Mouse (Mus musculus) hindbrain, embryonic 14.5 days (tissue): Measurements from ENCODE around the gene Adamts2. TPM values are rescaled to one million over a fixed set of nuclear protein-coding genes. Genes with fewer than 3 reads are reported as not detected.
A peak's percentile ranks its signal among the peaks of the same experiment; 100 is the strongest.

Experiments
- ATAC-seq: fragments of 200-750 bp; cut with Nextera tagmentation; 2 replicates; pipeline ENCODE4 v1.8.0; 2017; ENCODE audit warnings: moderate number of reproducible peaks, mild to moderate bottlenecking, moderate TSS enrichment, moderate library complexity; ENCODE audit not compliant: low FRiP score
- DNase-seq: peaks from one replicate; pipeline ENCODE4 v3.0.0-alpha.2; 2015; ENCODE audit warnings: low spot score
- H3K27ac ChIP-seq: fragments of 300-500 bp; sonication (generic); 2 replicates; pipeline ENCODE4 v1.5.1; 2014; ENCODE audit warnings: mild to moderate bottlenecking, moderate library complexity
- H3K27me3 ChIP-seq: fragments of 300-500 bp; sonication (generic); 2 replicates; pipeline ENCODE4 v1.6.1; 2014; ENCODE audit warnings: mild to moderate bottlenecking, low read length, mixed read lengths; ENCODE audit not compliant: control insufficient read depth, insufficient read depth
- H3K36me3 ChIP-seq: fragments of 300-500 bp; sonication (generic); replicated peaks from 2 replicates; pipeline ENCODE4 v1.6.1; 2014; ENCODE audit not compliant: control insufficient read depth, insufficient read depth
- H3K4me1 ChIP-seq: fragments of 300-500 bp; sonication (generic); replicated peaks from 2 replicates; pipeline ENCODE4 v1.6.1; 2014; ENCODE audit warnings: antibody characterized with exemption, low read length, mixed read lengths; ENCODE audit not compliant: control insufficient read depth, insufficient read depth
- H3K4me2 ChIP-seq: fragments of 300-500 bp; sonication (generic); replicated peaks from 2 replicates; pipeline ENCODE4 v1.6.1; 2014; ENCODE audit warnings: mild to moderate bottlenecking, moderate library complexity
- H3K4me3 ChIP-seq: fragments of 300-500 bp; sonication (generic); replicated peaks from 2 replicates; pipeline ENCODE4 v1.5.1; 2014; ENCODE audit warnings: mild to moderate bottlenecking, low read length
- H3K9ac ChIP-seq: fragments of 300-500 bp; sonication (generic); 2 replicates; pipeline ENCODE4 v1.6.1; 2014
- H3K9me3 ChIP-seq: fragments of 300-500 bp; sonication (generic); 2 replicates; pipeline ENCODE4 v1.6.1; 2016; ENCODE audit warnings: low read length; ENCODE audit not compliant: control insufficient read depth
- WGBS: fragments of 180-500 bp; shearing (Covaris S2); extraction: QIAGEN DNeasy Blood & Tissue Kit; methylation state at CpG from one replicate; pipeline ENCODE4 v1.1.7; 2014; 5-methylcytosine and 5-hydroxymethylcytosine counted together
- polyA plus RNA-seq: library from polyadenylated mRNA; unstranded; fragments of >200 nt; fragmentation: Nextera tagmentation; extraction: Ambion mirVana; gene quantifications from 2 replicates; pipeline ENCODE4 v1.2.1, GENCODE M21; 2014

Gene Adamts2
- polyA plus RNA-seq, 1 experiment from 2014 or later = 6.3 TPM

DNA sequence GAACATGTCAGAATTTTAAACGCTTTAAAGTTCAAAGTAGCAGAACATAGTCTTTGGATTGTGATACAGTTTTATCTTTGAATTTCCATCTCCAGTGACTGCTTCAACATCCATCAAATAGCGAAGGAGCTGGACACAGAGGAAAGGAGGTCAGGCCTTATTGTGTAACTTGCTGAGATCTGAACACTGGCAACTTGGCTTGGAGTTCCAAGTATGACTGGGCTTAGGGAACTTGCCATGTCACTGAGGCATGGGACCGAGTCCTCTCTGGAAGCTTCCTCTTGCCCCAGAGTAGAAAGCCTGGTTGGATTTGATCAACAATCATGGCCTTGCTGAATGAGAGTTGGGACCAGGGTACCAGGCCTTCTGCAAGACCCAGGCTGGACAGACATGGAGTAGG is 60.3 kb downstream of the Adamts2 start:
- DNase-seq (no peak), ATAC-seq (no peak)
- Histone ChIP-seq H3K4me1 (0 out of 2 replicates have a peak, but pooled peaks cover 3% of the 10 kb centered on the region), H3K9me3 (no peaks in the 10 kb centered on the region), H3K9ac (no peak overlapping the region), H3K4me3 (no peak overlapping the region), H3K4me2 (no peak overlapping the region), H3K36me3 (no peaks in the 10 kb centered on the region), H3K27ac (no peak overlapping the region), H3K27me3 (no peaks in the 10 kb centered on the region)
- 88% methylated on average over 3 of the region's 3 CpGs for WGBS

DNA sequence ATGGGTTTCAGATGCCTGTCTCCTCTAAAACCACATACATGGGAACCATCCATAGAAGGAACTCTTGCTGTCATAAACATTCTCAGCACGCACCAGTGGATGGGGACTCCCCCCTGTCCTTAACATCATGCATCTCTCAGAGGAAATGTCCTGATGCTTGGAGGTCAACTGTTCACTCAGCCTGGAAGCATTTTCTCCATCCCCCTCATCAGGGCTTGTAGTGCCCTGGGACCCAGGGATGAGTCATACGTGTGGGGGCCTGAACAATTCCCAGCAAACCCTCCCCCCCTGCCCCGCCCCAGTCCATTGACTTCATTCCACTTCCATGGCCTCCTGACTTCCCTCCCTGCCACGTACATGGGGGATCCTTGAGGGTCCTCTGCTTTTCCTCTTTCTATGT is 62.9 kb downstream of the Adamts2 start:
- Histone ChIP-seq H3K27me3 (no peaks in the 10 kb centered on the region), H3K4me2 (no peak overlapping the region), H3K4me3 (no peak overlapping the region), H3K9me3 (no peaks in the 10 kb centered on the region), H3K27ac (no peak overlapping the region), H3K4me1 (0 out of 2 replicates have a peak, but pooled peaks cover 9% of the 10 kb centered on the region), H3K36me3 (no peaks in the 10 kb centered on the region), H3K9ac (no peak overlapping the region)
- ATAC-seq (no peak), DNase-seq (no peak)
- 85% methylated on average over 4 of the region's 4 CpGs for WGBS

GRCm38 (mm10) chr11:50669542-50670362 is 67.9 kb downstream of the Adamts2 start:
- H3K4me3 ChIP-seq = no peak overlapping the region
- peak; percentile 40 for DNase-seq
- peak overlapping the region; percentile 16; the same call in 1 of the 2 replicates for H3K27ac ChIP-seq
- no peaks in the 10 kb centered on the region for H3K9me3 ChIP-seq
- H3K27me3 ChIP-seq = no peaks in the 10 kb centered on the region
- H3K4me1 ChIP-seq = 0 out of 2 replicates have a peak, but pooled peaks cover 13% of the 10 kb centered on the region
- no peaks in the 10 kb centered on the region for H3K36me3 ChIP-seq
- ATAC-seq = peak; percentile 27; the same call in 1 of the 2 replicates
- 85% methylated on average over 9 of the region's 9 CpGs for WGBS
- no peak overlapping the region for H3K9ac ChIP-seq
- no peak overlapping the region for H3K4me2 ChIP-seq

- WGBS = 68% methylated on average over 5 of the region's 5 CpGs
- H3K9me3 ChIP-seq = no peaks in the 10 kb centered on the region
Measured at GRCm38 (mm10) chr11:50670363-50670725, 68.5 kb downstream of the Adamts2 start.

DNA sequence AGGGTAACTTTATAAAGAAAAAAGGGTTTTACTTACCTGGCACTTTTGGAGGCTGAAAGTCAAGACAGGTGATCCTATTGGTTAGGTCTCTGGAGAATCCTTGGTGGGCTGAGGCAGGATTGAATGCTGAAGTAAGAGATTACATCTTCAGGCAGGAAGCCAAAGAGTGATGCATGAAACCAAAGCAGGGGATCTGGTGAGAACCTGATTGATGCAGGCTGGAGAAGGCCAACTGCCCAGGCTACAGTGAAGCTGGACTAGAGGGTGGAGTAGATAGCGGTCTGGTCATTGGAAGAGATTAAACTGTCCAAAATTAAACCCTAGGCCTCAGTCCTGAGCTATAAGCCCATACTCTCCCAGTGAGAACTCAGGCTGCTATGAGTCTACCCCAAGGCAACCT is 69.0 kb downstream of the Adamts2 start:
- 0 out of 2 replicates have a peak, but pooled peaks cover 13% of the 10 kb centered on the region for H3K4me1 ChIP-seq
- no peaks in the 10 kb centered on the region for H3K36me3 ChIP-seq
- no peak overlapping the region for H3K4me2 ChIP-seq
- H3K9ac ChIP-seq = no peak overlapping the region
- no peak overlapping the region for H3K4me3 ChIP-seq
- WGBS = 100% methylated on average over 1 of the region's 1 CpGs
- no peak for DNase-seq
- H3K9me3 ChIP-seq = no peaks in the 10 kb centered on the region
- no peak overlapping the region for H3K27ac ChIP-seq
- no peaks in the 10 kb centered on the region for H3K27me3 ChIP-seq
- ATAC-seq = no peak

More at GRCm38 (mm10) chr11:50670363-50670725, 68.5 kb downstream of the Adamts2 start:
- H3K4me3 ChIP-seq = no peak overlapping the region
- ATAC-seq = no peak
- no peaks in the 10 kb centered on the region for H3K27me3 ChIP-seq
- no peaks in the 10 kb centered on the region for H3K36me3 ChIP-seq
- no peak for DNase-seq
- no peak overlapping the region for H3K4me2 ChIP-seq
- H3K4me1 ChIP-seq = 0 out of 2 replicates have a peak, but pooled peaks cover 13% of the 10 kb centered on the region
- no peak overlapping the region for H3K27ac ChIP-seq
- no peak overlapping the region for H3K9ac ChIP-seq

DNA sequence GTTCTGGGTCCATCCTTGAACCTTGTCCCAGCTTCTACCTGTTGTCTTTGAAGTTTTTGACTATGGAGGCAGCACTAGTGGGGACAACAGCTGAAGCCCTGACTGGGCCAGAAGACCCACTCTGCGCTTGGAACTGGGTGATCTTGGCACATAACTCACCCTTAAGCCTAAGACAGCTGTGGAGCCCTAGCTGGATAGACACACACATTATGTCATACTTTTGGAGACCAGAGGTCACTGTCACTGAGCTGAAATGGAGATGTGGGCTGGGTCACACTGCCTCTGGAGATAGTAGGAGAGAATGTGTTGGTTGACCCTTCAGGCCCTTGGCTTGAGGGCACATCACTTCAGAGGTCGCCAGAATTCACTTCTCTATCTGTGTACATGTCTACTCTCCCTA is 69.5 kb downstream of the Adamts2 start:
- Histone ChIP-seq H3K27me3 (no peaks in the 10 kb centered on the region), H3K27ac (no peak overlapping the region), H3K4me3 (no peak overlapping the region), H3K4me2 (no peak overlapping the region), H3K9me3 (no peaks in the 10 kb centered on the region), H3K9ac (no peak overlapping the region), H3K36me3 (no peaks in the 10 kb centered on the region), H3K4me1 (0 out of 2 replicates have a peak, but pooled peaks cover 13% of the 10 kb centered on the region)
- 88% methylated on average over 2 of the region's 2 CpGs for WGBS
- ATAC-seq = no peak
- DNase-seq = no peak

GRCm38 (mm10) chr11:50671820-50672310 is 70.0 kb downstream of the Adamts2 start:
- no peak overlapping the region for H3K27ac ChIP-seq
- no peaks in the 10 kb centered on the region for H3K27me3 ChIP-seq
- DNase-seq (no peak), ATAC-seq (no peak)
- no peak overlapping the region for H3K9ac ChIP-seq
- H3K36me3 ChIP-seq = no peaks in the 10 kb centered on the region
- 87% methylated on average over 7 of the region's 7 CpGs for WGBS
- no peak overlapping the region for H3K4me2 ChIP-seq
- H3K9me3 ChIP-seq = no peaks in the 10 kb centered on the region
- H3K4me1 ChIP-seq = 0 out of 2 replicates have a peak, but pooled peaks cover 13% of the 10 kb centered on the region
- H3K4me3 ChIP-seq = no peak overlapping the region

DNA sequence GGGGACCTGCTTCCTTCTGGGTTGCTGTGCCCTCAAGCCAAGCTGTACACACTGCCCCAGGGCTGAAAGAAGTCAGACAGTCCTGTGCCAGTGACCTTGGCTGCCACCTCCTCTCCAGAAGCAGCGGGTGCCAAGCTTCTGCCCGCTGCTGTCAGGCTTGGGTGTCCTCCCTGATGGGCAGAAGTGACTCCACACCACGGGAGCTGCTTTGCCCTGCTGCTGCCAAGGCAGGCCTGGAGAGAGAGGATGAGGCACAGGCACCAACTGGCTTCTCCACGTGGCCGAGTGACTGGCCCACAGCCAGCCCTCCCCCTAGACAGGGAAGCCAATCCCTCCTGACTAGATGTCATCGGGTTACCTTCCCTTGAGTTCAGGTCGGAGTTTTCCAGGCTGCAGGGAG is 71.0 kb downstream of the Adamts2 start:
- DNase-seq = no peak
- H3K27me3 ChIP-seq = no peaks in the 10 kb centered on the region
- H3K27ac ChIP-seq = no peak overlapping the region
- H3K4me2 ChIP-seq = no peak overlapping the region
- no peaks in the 10 kb centered on the region for H3K9me3 ChIP-seq
- peak; percentile 29; the same call in 1 of the 2 replicates for ATAC-seq
- 0 out of 2 replicates have a peak, but pooled peaks cover 13% of the 10 kb centered on the region for H3K4me1 ChIP-seq
- 44% methylated on average over 7 of the region's 7 CpGs for WGBS
- no peaks in the 10 kb centered on the region for H3K36me3 ChIP-seq
- H3K9ac ChIP-seq = no peak overlapping the region
- no peak overlapping the region for H3K4me3 ChIP-seq

DNA sequence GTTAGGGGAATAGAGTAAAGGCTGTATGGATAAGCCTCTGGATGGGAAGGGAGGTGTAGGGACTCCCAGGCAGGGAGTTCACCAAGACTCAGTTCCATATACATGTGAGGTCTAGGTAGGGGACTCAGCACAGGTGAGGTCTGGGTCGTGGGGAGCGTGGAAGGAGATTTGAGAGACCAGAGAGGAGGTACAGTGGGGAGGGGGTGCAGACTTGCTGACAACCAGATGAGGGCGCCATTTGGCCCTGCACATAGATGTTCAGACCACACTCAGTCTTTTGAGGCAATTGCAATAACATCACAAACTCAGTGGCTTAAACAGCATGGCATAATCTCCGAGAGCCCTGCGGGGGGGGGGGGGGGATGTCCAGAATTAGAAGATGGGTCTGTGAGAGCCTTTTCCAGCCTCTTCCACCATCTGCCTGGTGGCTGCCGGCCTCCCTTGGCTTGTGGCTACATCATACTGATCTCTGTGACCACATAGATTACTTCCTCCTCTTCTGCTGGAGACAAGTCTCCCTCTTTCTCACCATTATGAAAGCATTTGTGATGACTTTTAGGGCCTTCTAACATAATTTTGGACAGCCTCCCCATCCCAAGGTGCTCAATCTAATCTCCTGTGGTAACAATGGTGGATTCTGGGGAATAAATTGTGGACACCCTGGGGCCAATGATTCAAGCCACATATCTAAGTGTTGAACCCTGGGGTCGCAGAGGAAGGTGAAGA is 71.8 kb downstream of the Adamts2 start:
- Histone ChIP-seq H3K9me3 (no peaks in the 10 kb centered on the region), H3K9ac (no peak overlapping the region), H3K4me3 (no peak overlapping the region), H3K4me2 (no peak overlapping the region), H3K36me3 (no peaks in the 10 kb centered on the region), H3K4me1 (0 out of 2 replicates have a peak, but pooled peaks cover 13% of the 10 kb centered on the region), H3K27ac (no peak overlapping the region), H3K27me3 (no peaks in the 10 kb centered on the region)
- ATAC-seq (no peak; the same call in 1 of the 2 replicates), DNase-seq (no peak)
- 67% methylated on average over 6 of the region's 7 CpGs for WGBS
